Mouse (Mus musculus) neural tube, embryonic 15.5 days (tissue): ENCODE results near the gene Adm2. TPM values are rescaled to one million over a fixed set of nuclear protein-coding genes. Genes with fewer than 3 reads are reported as not detected.

Experiments
- ATAC-seq: fragments of 200-750 bp; cut with Nextera tagmentation; 2 replicates; pipeline ENCODE4 v1.8.0; 2017; ENCODE audit warnings: mild to moderate bottlenecking, moderate TSS enrichment, moderate library complexity; ENCODE audit not compliant: low FRiP score
- H3K27ac ChIP-seq: fragments of 300-500 bp; sonication (generic); replicated peaks from 2 replicates; pipeline ENCODE4 v1.5.1; 2015; ENCODE audit warnings: mild to moderate bottlenecking, inconsistent platforms
- H3K27me3 ChIP-seq: fragments of 300-500 bp; sonication (generic); replicated peaks from 2 replicates; pipeline ENCODE4 v1.6.1; 2015; ENCODE audit warnings: inconsistent platforms
- H3K36me3 ChIP-seq: fragments of 300-500 bp; sonication (generic); 2 replicates; pipeline ENCODE4 v1.6.1; 2015; ENCODE audit warnings: inconsistent platforms
- H3K4me1 ChIP-seq: fragments of 300-500 bp; sonication (generic); 2 replicates; pipeline ENCODE4 v1.6.1; 2015; ENCODE audit warnings: inconsistent platforms
- H3K4me2 ChIP-seq: fragments of 300-500 bp; sonication (generic); 2 replicates; pipeline ENCODE4 v1.6.1; 2015; ENCODE audit warnings: inconsistent platforms, mild to moderate bottlenecking, moderate library complexity
- H3K4me3 ChIP-seq: fragments of 300-500 bp; sonication (generic); replicated peaks from 2 replicates; pipeline ENCODE4 v1.5.1; 2015; ENCODE audit warnings: mild to moderate bottlenecking, inconsistent platforms
- H3K9ac ChIP-seq: fragments of 300-500 bp; sonication (generic); replicated peaks from 2 replicates; pipeline ENCODE4 v1.6.1; 2015; ENCODE audit warnings: mild to moderate bottlenecking, inconsistent platforms
- H3K9me3 ChIP-seq: fragments of 300-500 bp; sonication (generic); replicated peaks from 2 replicates; pipeline ENCODE4 v1.6.1; 2016; ENCODE audit warnings: inconsistent platforms
- WGBS: fragments of 180-500 bp; shearing (Covaris S2); methylation state at CpG from one replicate; pipeline ENCODE4 v1.1.7; 2015; ENCODE audit warnings: mixed read lengths; 5-methylcytosine and 5-hydroxymethylcytosine counted together
- polyA plus RNA-seq: library from polyadenylated mRNA; unstranded; fragments of >200 nt; fragmentation: Nextera tagmentation; extraction: Ambion mirVana; gene quantifications from 2 replicates; pipeline ENCODE4 v1.2.1, GENCODE M21; 2015

Adm2 gene
- polyA plus RNA-seq, 1 experiment from 2014 or later: not detected

GRCm38 (mm10) chr15:89292795-89293194 is 29.7 kb upstream of the Adm2 start:
- WGBS: 85% methylated on average over 2 of the region's 2 CpGs

DNA sequence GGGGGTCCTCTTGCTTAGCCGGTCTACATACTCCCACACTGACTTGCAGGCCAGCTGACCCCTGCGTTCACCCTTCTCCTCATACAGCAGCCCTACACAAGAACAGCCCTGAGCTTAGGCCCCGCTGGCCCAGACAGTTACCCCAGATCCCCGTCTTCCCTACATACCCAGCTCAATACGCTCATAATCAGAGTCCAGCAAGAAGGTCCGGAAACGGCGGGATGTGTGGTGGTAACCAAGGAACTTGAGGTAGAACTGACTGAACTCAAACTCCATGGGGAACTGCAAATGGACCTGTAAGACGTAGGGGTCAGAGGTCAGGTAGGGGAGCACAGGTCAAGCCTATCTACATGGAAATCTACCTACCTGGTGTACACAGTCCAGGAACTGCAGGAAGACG is 28.7 kb upstream of the Adm2 start:
- no peak for ATAC-seq
- H3K27me3 ChIP-seq: no peaks in the 10 kb centered on the region
- H3K27ac ChIP-seq: no peak overlapping the region
- peaks cover 94% of the 10 kb centered on the region for H3K36me3 ChIP-seq
- 94% methylated on average over 10 of the region's 10 CpGs for WGBS
- H3K4me1 ChIP-seq: no peaks in the 10 kb centered on the region
- no peak overlapping the region for H3K9ac ChIP-seq
- H3K4me2 ChIP-seq: no peak overlapping the region
- no peak overlapping the region for H3K4me3 ChIP-seq
- H3K9me3 ChIP-seq: no peaks in the 10 kb centered on the region

More at GRCm38 (mm10) chr15:89292795-89293194, 29.7 kb upstream of the Adm2 start:
- Histone ChIP-seq H3K4me1 (no peaks in the 10 kb centered on the region), H3K4me3 (no peak overlapping the region), H3K4me2 (no peak overlapping the region), H3K27ac (no peak overlapping the region), H3K36me3 (peaks cover 98% of the 10 kb centered on the region), H3K9me3 (no peaks in the 10 kb centered on the region), H3K9ac (no peak overlapping the region), H3K27me3 (no peaks in the 10 kb centered on the region)
- ATAC-seq: no peak

DNA sequence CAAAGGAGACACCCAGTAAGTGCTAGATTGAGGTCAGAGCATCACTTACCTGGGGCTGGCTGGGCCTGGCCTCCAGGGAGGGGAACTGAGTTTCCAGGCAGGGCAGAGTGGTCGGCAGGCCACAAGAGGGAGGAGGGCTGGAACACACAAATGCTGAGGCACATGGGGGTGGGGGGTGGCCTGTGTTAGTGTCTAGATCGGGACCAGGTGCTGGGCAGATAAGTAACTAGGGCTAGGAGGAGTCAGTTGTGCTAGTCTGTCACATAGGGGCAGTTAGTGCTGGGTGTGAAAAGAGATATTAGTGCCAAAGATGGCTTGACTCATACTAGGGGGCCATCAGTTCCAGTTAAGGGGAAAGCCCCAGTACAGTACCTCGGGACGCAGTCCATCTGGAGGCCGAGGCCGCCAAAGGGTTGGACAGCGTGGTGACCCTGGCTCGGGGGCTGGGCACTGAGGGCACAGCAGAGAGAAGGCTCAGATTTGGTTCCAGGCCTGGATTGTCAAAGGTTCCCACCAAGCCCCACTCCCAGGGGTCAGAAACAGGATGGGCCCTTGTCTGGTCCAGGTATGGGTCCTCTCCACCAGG is 26.8 kb upstream of the Adm2 start:
- Histone ChIP-seq H3K4me2 (no peak overlapping the region), H3K27me3 (no peaks in the 10 kb centered on the region), H3K36me3 (peaks cover 93% of the 10 kb centered on the region), H3K9me3 (no peaks in the 10 kb centered on the region), H3K9ac (no peak overlapping the region), H3K4me1 (no peaks in the 10 kb centered on the region), H3K4me3 (no peak overlapping the region), H3K27ac (no peak overlapping the region)
- 93% methylated on average over 8 of the region's 8 CpGs for WGBS
- ATAC-seq: no peak

DNA sequence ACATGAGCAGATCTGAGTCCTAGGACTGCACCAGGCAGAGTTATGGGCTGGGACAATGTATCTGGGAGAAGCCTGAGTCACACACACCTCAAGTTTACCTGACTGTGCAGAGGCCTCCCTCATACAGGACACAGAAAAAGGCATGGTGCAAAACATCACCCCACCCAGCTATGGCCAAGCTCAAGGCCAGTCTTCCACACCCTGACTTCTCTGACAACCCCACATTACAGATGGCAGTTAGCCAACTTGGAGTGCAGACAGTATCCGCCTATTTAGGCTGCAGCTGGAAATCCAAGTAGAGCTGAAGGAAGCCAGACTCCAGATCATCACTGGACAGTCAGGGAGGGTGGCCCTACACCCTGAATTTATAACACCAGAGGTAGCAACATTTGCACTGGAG is 26.1 kb upstream of the Adm2 start:
- Histone ChIP-seq H3K4me1 (no peaks in the 10 kb centered on the region), H3K9me3 (no peaks in the 10 kb centered on the region), H3K4me3 (no peak overlapping the region), H3K27me3 (no peaks in the 10 kb centered on the region), H3K9ac (no peak overlapping the region), H3K4me2 (no peak overlapping the region), H3K27ac (no peak overlapping the region), H3K36me3 (peaks cover 93% of the 10 kb centered on the region)
- 65% methylated on average over 1 of the region's 1 CpGs for WGBS
- no peak for ATAC-seq

- Histone ChIP-seq H3K4me2 (no peak overlapping the region), H3K36me3 (peaks cover 93% of the 10 kb centered on the region), H3K27me3 (no peaks in the 10 kb centered on the region), H3K27ac (no peak overlapping the region), H3K9ac (no peak overlapping the region), H3K9me3 (no peaks in the 10 kb centered on the region), H3K4me3 (no peak overlapping the region), H3K4me1 (no peaks in the 10 kb centered on the region)
- no peak for ATAC-seq
- WGBS: 89% methylated on average over 2 of the region's 2 CpGs
Observed at GRCm38 (mm10) chr15:89297695-89298094, 24.8 kb upstream of the Adm2 start.

DNA sequence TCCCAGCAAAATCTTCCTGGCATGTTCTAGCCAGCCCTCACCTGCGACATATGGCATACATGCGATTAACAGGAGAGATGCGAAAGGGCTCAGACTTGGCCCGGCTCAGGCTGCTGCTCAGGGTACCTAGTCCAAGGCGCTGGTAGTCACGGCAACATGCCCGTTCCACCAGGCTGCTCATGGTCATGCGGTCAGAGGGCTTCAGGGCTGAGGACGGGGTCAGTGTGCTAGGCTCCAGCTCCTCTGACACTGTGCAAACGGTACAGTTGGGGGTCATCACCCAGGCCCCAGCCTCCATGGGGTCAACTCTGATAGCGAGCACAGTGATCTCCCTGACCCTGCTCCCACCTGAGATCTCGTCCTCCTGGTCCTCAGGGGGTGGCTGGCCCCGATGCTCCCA is 22.3 kb upstream of the Adm2 start:
- WGBS: 92% methylated on average over 13 of the region's 13 CpGs
- no peak for ATAC-seq
- peaks cover 93% of the 10 kb centered on the region for H3K36me3 ChIP-seq

GRCm38 (mm10) chr15:89300600-89300999 is 21.9 kb upstream of the Adm2 start:
- 96% methylated on average over 8 of the region's 8 CpGs for WGBS
- Histone ChIP-seq H3K9me3 (no peaks in the 10 kb centered on the region), H3K4me1 (no peaks in the 10 kb centered on the region), H3K36me3 (peaks cover 93% of the 10 kb centered on the region), H3K4me3 (no peak overlapping the region), H3K27ac (no peak overlapping the region), H3K4me2 (no peak overlapping the region), H3K9ac (no peak overlapping the region), H3K27me3 (no peaks in the 10 kb centered on the region)
- ATAC-seq: no peak

More for the DNA sequence above, 22.3 kb upstream of the Adm2 start:
- no peaks in the 10 kb centered on the region for H3K27me3 ChIP-seq
- H3K4me2 ChIP-seq: no peak overlapping the region
- H3K4me1 ChIP-seq: no peaks in the 10 kb centered on the region
- no peak overlapping the region for H3K4me3 ChIP-seq
- no peaks in the 10 kb centered on the region for H3K9me3 ChIP-seq
- no peak overlapping the region for H3K9ac ChIP-seq
- H3K27ac ChIP-seq: no peak overlapping the region

- Histone ChIP-seq H3K9ac (no peak overlapping the region), H3K4me3 (no peak overlapping the region), H3K27me3 (no peaks in the 10 kb centered on the region), H3K27ac (no peak overlapping the region), H3K4me2 (no peak overlapping the region), H3K9me3 (no peaks in the 10 kb centered on the region), H3K4me1 (peaks cover 16% of the 10 kb centered on the region), H3K36me3 (peaks cover 65% of the 10 kb centered on the region)
- no peak for ATAC-seq
- 89% methylated on average over 1 of the region's 1 CpGs for WGBS
Observed at GRCm38 (mm10) chr15:89305966-89306365, 16.6 kb upstream of the Adm2 start.

- H3K36me3 ChIP-seq: peaks cover 50% of the 10 kb centered on the region
Observed at GRCm38 (mm10) chr15:89307461-89307860, 15.1 kb upstream of the Adm2 start.

GRCm38 (mm10) chr15:89308406-89309139 is 13.9 kb upstream of the Adm2 start:
- Histone ChIP-seq H3K4me1 (peaks cover 41% of the 10 kb centered on the region), H3K9ac (no peak overlapping the region), H3K9me3 (no peaks in the 10 kb centered on the region), H3K36me3 (peaks cover 39% of the 10 kb centered on the region), H3K27me3 (no peaks in the 10 kb centered on the region), H3K4me3 (no peak overlapping the region), H3K27ac (no peak overlapping the region), H3K4me2 (no peak overlapping the region)
- no peak for ATAC-seq
- 86% methylated on average over 7 of the region's 7 CpGs for WGBS

More at GRCm38 (mm10) chr15:89307461-89307860, 15.1 kb upstream of the Adm2 start:
- Histone ChIP-seq H3K27ac (no peak overlapping the region), H3K4me1 (peaks cover 30% of the 10 kb centered on the region), H3K4me2 (no peak overlapping the region), H3K4me3 (no peak overlapping the region), H3K9me3 (no peaks in the 10 kb centered on the region), H3K9ac (no peak overlapping the region), H3K27me3 (no peaks in the 10 kb centered on the region)
- no peak for ATAC-seq
- 92% methylated on average over 13 of the region's 13 CpGs for WGBS

DNA sequence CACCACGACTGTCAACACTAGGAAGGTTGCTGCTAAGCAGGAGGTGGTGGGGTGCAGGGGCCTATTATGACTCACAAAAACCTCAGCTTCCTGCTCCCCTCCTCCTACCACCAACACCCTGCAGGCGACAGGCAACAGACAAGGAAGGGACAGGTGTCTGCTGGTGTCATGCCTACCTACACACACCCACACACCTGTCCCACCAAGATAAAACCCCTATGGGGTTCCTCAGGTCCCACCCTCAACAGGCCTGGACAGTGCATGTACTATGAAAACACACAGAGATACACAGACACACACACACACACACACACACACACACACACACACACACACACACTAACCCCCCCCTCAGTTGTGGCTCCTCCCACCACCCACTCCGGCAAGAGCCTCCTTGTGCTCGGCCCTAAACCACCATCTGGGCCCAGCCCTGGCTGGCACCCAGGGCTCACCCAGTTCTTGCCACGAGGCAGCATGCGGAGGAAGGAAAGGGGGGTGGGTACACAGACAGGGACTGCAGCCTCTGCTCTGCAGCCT is 12.5 kb upstream of the Adm2 start:
- Histone ChIP-seq H3K27ac (no peak overlapping the region), H3K4me1 (peaks cover 50% of the 10 kb centered on the region), H3K9ac (no peak overlapping the region), H3K4me2 (no peak overlapping the region; the same call in 1 of the 2 replicates), H3K27me3 (no peaks in the 10 kb centered on the region), H3K4me3 (no peak overlapping the region), H3K36me3 (peaks cover 25% of the 10 kb centered on the region), H3K9me3 (no peaks in the 10 kb centered on the region)
- 54% methylated on average over 6 of the region's 6 CpGs for WGBS
- no peak for ATAC-seq

GRCm38 (mm10) chr15:89313359-89313758 is 9.2 kb upstream of the Adm2 start:
- Histone ChIP-seq H3K4me1 (peaks cover 56% of the 10 kb centered on the region), H3K9me3 (no peaks in the 10 kb centered on the region), H3K27ac (no peak overlapping the region), H3K36me3 (no peaks in the 10 kb centered on the region), H3K4me2 (peak overlapping the region; percentile 87), H3K27me3 (no peaks in the 10 kb centered on the region), H3K4me3 (peak overlapping the region; percentile 95; the same call in 1 of the 2 replicates), H3K9ac (no peak overlapping the region; the same call in 1 of the 2 replicates)
- ATAC-seq: no peak
- WGBS: 80% methylated on average over 4 of the region's 4 CpGs
